Mouse (Mus musculus): ENCODE measurements around the gene Itga7. TPM values are rescaled to one million over a fixed set of nuclear protein-coding genes. Genes with fewer than 3 reads are reported as not detected.

The Itga7 gene
- total RNA-seq, 1 experiment: 17.6 TPM

GRCm38 (mm10) chr10:128960590-128961584 is 27.3 kb downstream of the Itga7 start, which contains the start of gene Mettl7b:
TSS of gene Mettl7b (minus strand) at chr10:128960988.
- Histone ChIP-seq H3K4me3 (ENCODE audit: insufficient read depth in 1 of 2, low read depth in 1 of 2, low read length in 2 of 2, poor library complexity in 1 of 2, severe bottlenecking in 1 of 2) (no peak within 1 kb of the TSS), H3K9ac (ENCODE audit: insufficient read depth, low read depth, low read length, poor library complexity, severe bottlenecking) (no peak within 1 kb of the TSS), H3K27ac (ENCODE audit: insufficient read depth, low read depth, low read length, poor library complexity, severe bottlenecking) (no peak within 1 kb of the TSS), H3K4me1 (ENCODE audit: control insufficient read depth in 2 of 2, insufficient read depth in 2 of 2, low read length in 2 of 2, poor library complexity in 1 of 2) (no peaks in the 10 kb centered on the region), H3K36me3 (ENCODE audit: control insufficient read depth, insufficient read depth, low read length, poor library complexity, severe bottlenecking) (no peaks in the 10 kb centered on the region), H3K9me3 (ENCODE audit: control insufficient read depth, insufficient read depth, low read depth, low read length) (no peaks in the 10 kb centered on the region)
- TF ChIP-seq MAFK (IDR thresholded peaks at IDR 0.05; ENCODE audit: insufficient read depth, low read depth, low read length) (no peak), ZC3H11A (IDR thresholded peaks at IDR 0.05; ENCODE audit: borderline replicate concordance, low read depth, low read length) (no peak), CHD2 (IDR thresholded peaks at IDR 0.05; ENCODE audit: low read depth, low read length) (no peak), ZNF384 (IDR thresholded peaks at IDR 0.05; ENCODE audit: low read depth, low read length) (no peak), HCFC1 (IDR thresholded peaks at IDR 0.05; ENCODE audit: borderline replicate concordance, insufficient read depth, low read length) (no peak)
- in situ Hi-C loops (cut with MboI; ENCODE audit: low sequenced_read_pairs in 2 of 2, unreplicated experiment in 2 of 2): no loop called here
- DNase-seq (ENCODE audit: low read depth, low spot score): no peak

GRCm38 (mm10) chr10:128964961-128965360 is 31.3 kb downstream of the Itga7 start:
- Histone ChIP-seq H3K4me1 (ENCODE audit: control insufficient read depth in 2 of 2, insufficient read depth in 2 of 2, low read length in 2 of 2, poor library complexity in 1 of 2) (no peaks in the 10 kb centered on the region), H3K9me3 (ENCODE audit: control insufficient read depth, insufficient read depth, low read depth, low read length) (no peaks in the 10 kb centered on the region), H3K27ac (ENCODE audit: insufficient read depth, low read depth, low read length, poor library complexity, severe bottlenecking) (no peak overlapping the region), H3K36me3 (ENCODE audit: control insufficient read depth, insufficient read depth, low read length, poor library complexity, severe bottlenecking) (no peaks in the 10 kb centered on the region), H3K4me3 (ENCODE audit: insufficient read depth in 1 of 2, low read depth in 1 of 2, low read length in 2 of 2, poor library complexity in 1 of 2, severe bottlenecking in 1 of 2) (no peak overlapping the region), H3K9ac (ENCODE audit: insufficient read depth, low read depth, low read length, poor library complexity, severe bottlenecking) (no peak overlapping the region)
- no peak for DNase-seq (ENCODE audit: low read depth, low spot score)
- TF ChIP-seq CHD2 (IDR thresholded peaks at IDR 0.05; ENCODE audit: low read depth, low read length): no peak
- no peak for TF ChIP-seq ZC3H11A (IDR thresholded peaks at IDR 0.05; ENCODE audit: borderline replicate concordance, low read depth, low read length)
- no peak for TF ChIP-seq MAFK (IDR thresholded peaks at IDR 0.05; ENCODE audit: insufficient read depth, low read depth, low read length)
- TF ChIP-seq HCFC1 (IDR thresholded peaks at IDR 0.05; ENCODE audit: borderline replicate concordance, insufficient read depth, low read length): no peak
- no peak for TF ChIP-seq ZNF384 (IDR thresholded peaks at IDR 0.05; ENCODE audit: low read depth, low read length)
- in situ Hi-C loops (cut with MboI; ENCODE audit: low sequenced_read_pairs in 2 of 2, unreplicated experiment in 2 of 2): no loop called here

GRCm38 (mm10) chr10:128965871-128966270 is 32.3 kb downstream of the Itga7 start:
- Histone ChIP-seq H3K4me3 (ENCODE audit: insufficient read depth in 1 of 2, low read depth in 1 of 2, low read length in 2 of 2, poor library complexity in 1 of 2, severe bottlenecking in 1 of 2) (no peak overlapping the region), H3K36me3 (ENCODE audit: control insufficient read depth, insufficient read depth, low read length, poor library complexity, severe bottlenecking) (no peaks in the 10 kb centered on the region), H3K4me1 (ENCODE audit: control insufficient read depth in 2 of 2, insufficient read depth in 2 of 2, low read length in 2 of 2, poor library complexity in 1 of 2) (no peaks in the 10 kb centered on the region), H3K27ac (ENCODE audit: insufficient read depth, low read depth, low read length, poor library complexity, severe bottlenecking) (no peak overlapping the region), H3K9me3 (ENCODE audit: control insufficient read depth, insufficient read depth, low read depth, low read length) (no peaks in the 10 kb centered on the region), H3K9ac (ENCODE audit: insufficient read depth, low read depth, low read length, poor library complexity, severe bottlenecking) (no peak overlapping the region)
- in situ Hi-C loops (cut with MboI; ENCODE audit: low sequenced_read_pairs in 2 of 2, unreplicated experiment in 2 of 2): no loop called here
- TF ChIP-seq ZC3H11A (IDR thresholded peaks at IDR 0.05; ENCODE audit: borderline replicate concordance, low read depth, low read length) (no peak), CHD2 (IDR thresholded peaks at IDR 0.05; ENCODE audit: low read depth, low read length) (no peak), MAFK (IDR thresholded peaks at IDR 0.05; ENCODE audit: insufficient read depth, low read depth, low read length) (no peak), HCFC1 (IDR thresholded peaks at IDR 0.05; ENCODE audit: borderline replicate concordance, insufficient read depth, low read length) (no peak), ZNF384 (IDR thresholded peaks at IDR 0.05; ENCODE audit: low read depth, low read length) (no peak)
- DNase-seq (ENCODE audit: low read depth, low spot score): no peak

GRCm38 (mm10) chr10:128968341-128968749 is 34.7 kb downstream of the Itga7 start:
- H3K4me3 ChIP-seq (ENCODE audit: insufficient read depth in 1 of 2, low read depth in 1 of 2, low read length in 2 of 2, poor library complexity in 1 of 2, severe bottlenecking in 1 of 2): no peak overlapping the region
- TF ChIP-seq ZC3H11A (IDR thresholded peaks at IDR 0.05; ENCODE audit: borderline replicate concordance, low read depth, low read length) (no peak), ZNF384 (IDR thresholded peaks at IDR 0.05; ENCODE audit: low read depth, low read length) (peak; percentile 64; the same call in 1 of the 2 replicates)
- H3K9ac ChIP-seq (ENCODE audit: insufficient read depth, low read depth, low read length, poor library complexity, severe bottlenecking): no peak overlapping the region
- no peaks in the 10 kb centered on the region for H3K4me1 ChIP-seq (ENCODE audit: control insufficient read depth in 2 of 2, insufficient read depth in 2 of 2, low read length in 2 of 2, poor library complexity in 1 of 2)
- DNase-seq (ENCODE audit: low read depth, low spot score): no peak
- no peaks in the 10 kb centered on the region for H3K9me3 ChIP-seq (ENCODE audit: control insufficient read depth, insufficient read depth, low read depth, low read length)
- in situ Hi-C loops (cut with MboI; ENCODE audit: low sequenced_read_pairs in 2 of 2, unreplicated experiment in 2 of 2): no loop called here
- no peaks in the 10 kb centered on the region for H3K36me3 ChIP-seq (ENCODE audit: control insufficient read depth, insufficient read depth, low read length, poor library complexity, severe bottlenecking)
- no peak overlapping the region for H3K27ac ChIP-seq (ENCODE audit: insufficient read depth, low read depth, low read length, poor library complexity, severe bottlenecking)
